Mouse (Mus musculus): ENCODE results near the gene Gpa33.

Gpa33 gene

DNA sequence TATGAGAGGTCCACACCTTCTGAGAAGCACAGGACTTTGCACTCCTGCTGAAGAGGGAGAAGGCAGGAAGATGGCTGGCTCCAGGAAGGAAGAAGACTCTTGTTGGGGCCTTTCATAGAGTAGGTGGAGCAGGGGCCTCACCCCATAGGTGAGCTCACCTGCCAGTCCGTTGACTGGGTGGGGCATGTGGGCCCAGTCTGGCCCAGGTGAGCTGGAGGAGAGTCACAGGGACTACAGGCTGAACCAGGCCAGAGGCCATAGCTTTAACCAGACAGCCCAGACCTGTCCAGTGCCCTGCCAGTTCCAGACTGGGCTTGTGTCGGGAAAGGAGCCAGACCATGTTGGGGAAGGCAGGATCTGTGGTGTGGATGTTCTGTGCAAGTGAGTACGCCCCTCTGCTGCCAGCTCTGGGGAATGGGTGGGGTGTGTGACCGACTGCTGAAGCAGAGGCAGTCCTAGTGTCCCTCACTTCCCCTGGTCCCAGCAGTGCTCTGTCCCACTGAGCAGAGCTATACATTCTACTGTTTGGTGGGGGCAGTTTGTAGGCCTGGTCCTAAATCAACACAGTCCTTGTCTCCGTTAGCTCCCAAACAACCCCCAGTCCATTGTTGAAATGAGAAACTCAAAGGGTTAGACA lies at the start of gene Gpa33:
Gene Gpa33, plus strand, starts transcription at position 15 of the 637 bp plus-strand sequence.
- in situ Hi-C loops (cut with MboI, MseI) = no loop called here

GRCm38 (mm10) chr1:166088446-166089170 lies 41.4 kb upstream of the Gpa33 start:
- in situ Hi-C loops (cut with MboI, MseI) = no loop called here

DNA sequence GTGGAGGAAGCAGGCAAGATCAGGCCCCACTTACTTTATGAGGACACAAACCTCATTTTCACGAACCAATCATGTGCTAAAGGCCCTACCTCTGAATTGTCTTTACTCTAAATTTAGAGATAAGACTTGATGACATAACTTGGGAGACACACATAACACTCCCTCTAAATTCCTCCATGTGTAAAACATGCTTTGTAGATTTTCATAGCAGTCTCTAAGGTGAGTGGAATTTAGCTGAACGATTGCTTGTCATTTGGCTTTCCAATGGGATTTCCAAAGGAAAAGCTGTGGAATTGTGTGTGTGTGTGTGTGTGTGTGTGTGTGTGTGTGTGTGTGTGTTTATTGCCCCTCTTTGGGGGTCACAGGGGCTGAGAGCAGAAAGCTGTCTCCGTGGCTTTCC lies 40.7 kb upstream of the Gpa33 start:
- in situ Hi-C loops (cut with MboI, MseI) = no loop called here

GRCm38 (mm10) chr1:166089739-166090138 lies 40.3 kb upstream of the Gpa33 start:
- in situ Hi-C loops (cut with MboI, MseI) = no loop called here

- in situ Hi-C loops (cut with MboI, MseI) = no loop called here
Measured at GRCm38 (mm10) chr1:166090306-166090705, 39.7 kb upstream of the Gpa33 start.

DNA sequence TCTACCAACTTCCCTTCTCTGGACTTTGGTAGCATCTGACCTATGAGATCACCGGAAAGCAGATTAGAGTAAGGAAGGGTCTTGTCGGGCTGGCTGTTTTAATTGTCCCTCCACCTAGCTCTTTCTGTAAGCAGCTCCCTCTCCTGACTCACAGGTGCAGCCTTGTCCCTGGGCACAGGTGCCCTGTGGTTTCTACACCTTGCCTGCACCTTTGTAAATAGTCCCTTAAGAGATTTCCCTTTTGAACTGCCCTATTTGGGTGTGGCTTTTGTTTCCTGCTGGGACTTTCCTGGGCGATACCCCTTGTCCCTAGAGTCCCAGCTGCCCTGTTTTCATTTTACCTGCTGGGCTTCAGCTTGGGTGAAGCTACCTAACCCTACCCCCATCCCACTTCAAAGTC lies 35.6 kb upstream of the Gpa33 start:
- in situ Hi-C loops (cut with MboI, MseI) = no loop called here

DNA sequence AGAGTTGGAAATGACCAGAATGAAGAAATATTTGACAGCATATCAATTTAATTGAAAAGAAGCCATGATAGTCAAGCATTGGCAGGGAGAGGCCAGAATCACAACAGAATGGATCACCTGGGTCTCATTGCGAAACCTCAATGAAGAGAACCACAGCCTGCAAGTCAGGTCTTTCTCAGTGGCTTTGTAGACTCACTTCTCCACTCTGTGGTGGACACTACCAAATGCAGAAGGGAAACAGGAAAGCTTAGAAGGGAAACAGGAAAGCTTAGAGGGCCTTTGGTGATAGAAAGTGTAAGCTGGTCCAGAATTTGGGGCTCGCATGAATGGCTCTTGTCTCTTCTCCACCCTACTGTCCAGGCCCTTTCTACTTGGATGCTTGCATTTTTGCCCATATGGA lies 31.9 kb upstream of the Gpa33 start:
- in situ Hi-C loops (cut with MboI, MseI) = no loop called here

DNA sequence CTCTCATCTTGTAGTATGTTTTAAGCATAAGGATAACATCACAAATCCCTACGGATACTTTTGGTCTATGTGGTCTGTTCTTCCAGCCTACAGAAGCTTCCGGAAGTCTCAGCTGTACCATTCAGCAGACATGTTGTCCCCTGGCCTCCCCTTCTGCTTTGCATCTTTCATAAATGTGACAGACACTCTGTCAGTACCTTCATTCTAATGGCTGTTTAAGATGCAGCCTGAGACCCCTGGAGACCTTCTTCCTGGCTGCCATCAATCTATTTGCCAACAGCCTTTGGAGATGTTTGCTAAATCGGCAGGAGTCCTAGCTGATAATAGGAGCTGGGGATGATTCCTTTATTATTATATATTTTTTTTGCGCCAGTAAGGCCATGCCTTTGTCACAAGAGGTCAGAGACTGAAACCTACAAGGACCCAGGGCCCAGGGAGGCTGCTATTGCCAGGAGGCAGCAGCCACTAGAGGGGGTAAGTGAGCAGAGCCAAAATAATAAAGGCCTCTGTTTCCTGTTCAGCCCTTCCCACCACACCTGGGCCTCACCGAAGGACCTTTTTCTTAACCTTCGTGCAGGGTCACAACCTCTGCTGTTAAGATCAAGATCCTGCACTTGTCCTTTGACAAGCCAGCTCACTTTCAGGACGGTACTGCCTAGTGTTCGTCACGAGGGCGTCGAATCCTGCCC lies 27.0 kb upstream of the Gpa33 start:
- in situ Hi-C loops (cut with MboI, MseI) = loop anchor here in 1 of 2 experiments (5.0 kb wide), 1 partner anchor 49 kb away; no protein-coding TSS in a partner anchor

GRCm38 (mm10) chr1:166104858-166105257 lies 25.2 kb upstream of the Gpa33 start:
- in situ Hi-C loops (cut with MboI, MseI) = loop anchor here in 1 of 2 experiments (5.0 kb wide), 1 partner anchor 47 kb away; no protein-coding TSS in a partner anchor

DNA sequence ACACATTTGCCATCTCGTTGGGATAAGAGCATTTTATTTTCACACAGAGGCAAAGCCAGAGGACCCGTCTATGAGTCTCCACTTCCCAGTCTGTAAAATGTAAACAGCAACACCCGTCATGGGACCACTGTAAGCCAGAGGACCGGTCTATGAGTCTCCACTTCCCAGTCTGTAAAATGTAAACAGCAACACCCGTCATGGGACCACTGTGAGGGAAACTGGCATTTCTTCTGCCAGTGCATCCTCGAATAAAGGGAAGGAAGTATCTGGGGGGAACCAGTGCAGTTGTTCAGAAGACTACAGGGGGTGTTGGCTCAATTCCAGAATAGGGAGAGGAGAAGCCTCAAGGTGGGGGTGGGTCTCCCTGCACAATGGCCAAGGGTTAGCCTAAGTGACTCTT lies 24.6 kb upstream of the Gpa33 start:
- in situ Hi-C loops (cut with MboI, MseI) = no loop called here

DNA sequence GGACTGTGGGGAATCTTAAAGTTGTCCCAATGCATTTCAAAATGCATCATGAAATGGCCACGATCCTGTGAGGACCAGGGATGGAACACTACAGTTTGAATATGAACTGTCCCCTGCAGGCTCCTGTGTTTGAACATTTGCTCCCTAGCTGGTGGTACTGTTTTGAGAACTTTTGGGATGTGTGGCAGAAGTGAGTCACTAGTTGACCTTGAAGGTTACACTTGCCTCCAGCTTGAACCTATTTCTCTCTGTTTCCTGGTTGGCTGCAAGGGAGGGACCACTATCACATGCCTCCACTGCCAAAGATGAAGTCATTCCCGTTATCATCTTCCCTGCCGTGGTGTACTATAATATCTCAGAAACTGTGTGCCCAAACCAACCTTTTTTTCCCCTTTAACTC lies 15.1 kb upstream of the Gpa33 start:
- in situ Hi-C loops (cut with MboI, MseI) = no loop called here

- in situ Hi-C loops (cut with MboI, MseI) = no loop called here
Measured at GRCm38 (mm10) chr1:166115719-166116118, 14.3 kb upstream of the Gpa33 start.

DNA sequence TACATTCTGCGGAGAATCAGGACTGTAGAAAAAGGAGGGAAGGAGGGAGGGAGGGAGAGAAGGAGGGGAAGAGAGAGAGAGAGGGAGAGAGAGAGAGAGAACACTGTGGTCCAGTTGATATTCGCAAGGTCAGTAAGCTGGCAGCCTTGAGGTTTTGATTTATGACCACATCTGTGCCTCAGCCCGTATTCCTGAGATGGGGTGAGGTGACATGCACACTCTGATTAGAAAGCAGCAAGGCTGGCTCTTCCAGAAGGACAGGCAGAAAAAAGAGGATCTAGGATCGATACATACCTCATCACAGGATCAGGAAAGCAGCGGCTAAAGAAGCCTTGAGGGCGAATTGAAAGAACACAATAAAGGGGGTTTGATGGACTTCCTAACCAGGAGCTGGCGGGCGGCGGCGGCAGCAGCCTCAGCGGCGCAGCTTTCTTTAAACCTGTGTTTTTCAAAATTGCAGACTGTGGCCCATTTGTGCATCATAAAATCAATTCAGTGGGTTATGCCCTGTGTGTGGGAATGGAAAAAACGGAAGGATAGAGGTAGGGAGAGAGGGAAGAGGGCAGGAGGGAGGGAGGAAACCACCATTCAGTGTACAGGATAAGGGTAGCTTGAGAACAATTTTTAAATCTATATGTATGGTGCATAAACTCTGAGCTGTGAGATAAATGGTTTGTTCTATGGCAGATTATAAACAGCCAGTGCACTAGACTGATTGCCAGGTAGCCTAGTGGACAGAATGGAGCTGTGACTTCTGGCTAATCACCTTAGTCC lies 12.0 kb upstream of the Gpa33 start:
- in situ Hi-C loops (cut with MboI, MseI) = no loop called here

- in situ Hi-C loops (cut with MboI, MseI) = no loop called here
Measured at GRCm38 (mm10) chr1:166122114-166122513, 7.9 kb upstream of the Gpa33 start.

DNA sequence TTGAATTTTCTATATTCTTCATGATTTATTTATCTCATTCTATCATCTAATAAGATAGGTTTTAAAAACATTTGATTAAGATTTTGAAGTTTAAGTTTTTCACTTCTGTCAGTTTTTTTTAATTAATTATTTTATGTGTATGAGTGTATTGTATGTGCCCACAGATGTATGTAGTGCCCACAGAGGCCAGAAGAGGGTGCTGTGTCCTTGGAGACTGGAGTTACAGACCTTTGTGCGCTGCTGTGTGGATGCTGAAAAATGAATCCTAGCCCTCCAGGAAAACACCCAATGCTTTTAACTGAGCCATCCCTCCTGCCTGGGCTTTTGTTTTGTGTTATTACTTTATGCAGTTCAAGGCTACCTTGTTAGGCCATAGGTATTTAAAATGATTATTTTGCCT lies 7.0 kb upstream of the Gpa33 start:
- in situ Hi-C loops (cut with MboI, MseI) = no loop called here

DNA sequence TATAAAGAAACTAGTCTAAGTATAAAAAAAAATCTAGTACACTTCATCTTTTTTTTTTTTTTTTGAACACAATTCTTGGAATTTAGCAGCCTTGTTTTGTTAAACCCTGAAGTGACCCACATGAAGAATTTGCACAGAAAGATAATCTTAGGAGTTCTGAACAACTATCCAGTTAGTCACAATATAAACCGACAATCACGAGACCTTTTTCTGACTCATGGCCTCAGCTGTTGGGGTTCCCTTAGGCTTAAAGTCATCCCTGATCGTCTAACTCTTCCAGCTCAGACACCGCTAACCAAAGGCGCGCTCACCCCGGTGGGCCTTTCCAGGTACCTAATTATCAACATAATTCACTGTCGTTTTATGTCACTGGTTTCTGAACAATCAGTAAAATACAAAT lies 6.3 kb upstream of the Gpa33 start:
- in situ Hi-C loops (cut with MboI, MseI) = no loop called here

DNA sequence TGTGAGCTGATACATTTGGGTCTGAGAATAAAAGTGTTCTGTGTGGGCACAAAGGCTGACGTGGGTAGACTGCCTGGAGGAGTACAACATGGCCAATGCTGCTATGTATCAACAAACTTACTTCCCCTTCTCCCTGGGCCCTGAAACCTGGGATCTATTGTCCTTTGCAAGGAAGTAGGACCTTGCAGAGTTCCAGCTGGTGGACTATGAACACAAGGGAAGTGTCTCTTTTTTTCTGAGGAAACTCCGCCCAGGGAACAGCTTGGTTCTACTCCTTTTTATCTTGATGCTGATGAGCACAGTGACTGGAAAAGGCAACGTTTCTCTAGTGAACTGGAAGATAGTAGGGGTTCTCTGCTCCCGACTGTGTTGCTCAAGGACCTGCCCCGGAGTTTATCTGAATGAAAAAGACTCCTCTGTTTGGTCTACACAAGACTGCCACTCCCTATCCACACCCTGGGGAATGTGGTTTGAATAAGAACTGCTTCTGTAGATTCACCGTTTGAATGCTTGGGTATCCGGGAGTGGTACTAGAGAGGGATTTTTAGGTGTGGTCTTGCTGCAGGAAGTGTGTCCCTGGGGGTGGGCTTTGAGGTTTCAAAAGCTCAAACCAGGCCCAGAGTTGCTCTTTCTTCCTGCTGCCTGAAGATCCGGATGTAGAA lies 5.0 kb upstream of the Gpa33 start:
- in situ Hi-C loops (cut with MboI, MseI) = no loop called here

- in situ Hi-C loops (cut with MboI, MseI) = no loop called here
Measured at GRCm38 (mm10) chr1:166126290-166126689, 3.7 kb upstream of the Gpa33 start.

GRCm38 (mm10) chr1:166126795-166127194 lies 3.2 kb upstream of the Gpa33 start:
- in situ Hi-C loops (cut with MboI, MseI) = no loop called here

GRCm38 (mm10) chr1:166127719-166128118 lies 2.3 kb upstream of the Gpa33 start, which contains the start of gene Dusp27:
TSS of gene Dusp27 (minus strand) at chr1:166127922.
- in situ Hi-C loops (cut with MboI, MseI) = no loop called here

GRCm38 (mm10) chr1:166128551-166128950 lies 1.5 kb upstream of the Gpa33 start:
- in situ Hi-C loops (cut with MboI, MseI) = no loop called here

Measured in T-helper 17 cell (primary cell).